Mouse (Mus musculus): ENCODE data around the gene Prss1. TPM values are rescaled to one million over a fixed set of nuclear protein-coding genes. Genes with fewer than 3 reads are reported as not detected.
"Not testable (repeated sequence)": the region's sequence is repeated elsewhere in the genome, so short reads cannot be mapped to it uniquely, and the experiment has no call there.

Gene Prss1
- total RNA-seq (2022), result not detected

- not testable (repeated sequence) for DNase-seq
Observed at GRCm38 (mm10) chr6:41458632-41459031, at the start of gene Prss1. Prss1 (plus strand) TSS chr6:41458932.

GRCm38 (mm10) chr6:41442261-41442660, 16.5 kb upstream of the Prss1 start:
- not testable (repeated sequence) for DNase-seq

- not testable (repeated sequence) for DNase-seq
Observed at GRCm38 (mm10) chr6:41446045-41446444, 12.7 kb upstream of the Prss1 start, which contains the start of gene Gm10334. Gm10334 (minus strand) TSS chr6:41446145.

- no peak for DNase-seq
Observed at GRCm38 (mm10) chr6:41499374-41499773, 40.6 kb downstream of the Prss1 start.

- no peak for DNase-seq
Observed at GRCm38 (mm10) chr6:41504915-41505314, 46.2 kb downstream of the Prss1 start.

GRCm38 (mm10) chr6:41505323-41505722, 46.6 kb downstream of the Prss1 start:
- no peak for DNase-seq

Other genes starting within 250 kb of the Prss1 start
- gene Try4, start 156.7 kb upstream of the Prss1 start, total RNA-seq (2022), result not detected
- gene Try5, start 142.1 kb upstream of the Prss1 start, total RNA-seq (2022), result not detected
- gene Try10, start 104.8 kb upstream of the Prss1 start, total RNA-seq (2022), result not detected
- not detected for gene Prss3, start 81.3 kb upstream of the Prss1 start, total RNA-seq (2022)
- not detected for gene Gm5771, start 66.6 kb upstream of the Prss1 start, total RNA-seq (2022)
- gene Gm10334, start 12.8 kb upstream of the Prss1 start, total RNA-seq (2022), result not detected
- gene Prss2, start 62.9 kb downstream of the Prss1 start, total RNA-seq (2022), result not detected
- 10 to 100 TPM in 2 of 4 experiments, 1 to 10 TPM in 2; 7.0 to 13.7 (median 11.0) TPM for gene Ephb6, start 146.6 kb downstream of the Prss1 start, total RNA-seq (2022)
- gene Trpv6, start 177.5 kb downstream of the Prss1 start, total RNA-seq (2022), result under 1 TPM in 1 of 4 experiments, not detected in 3; 0.11 TPM
- not detected for gene Trpv5, start 221.8 kb downstream of the Prss1 start, total RNA-seq (2022)
- gene Llcfc1, start 225.5 kb downstream of the Prss1 start, total RNA-seq (2022), result not detected
- gene Kel, start 245.4 kb downstream of the Prss1 start, total RNA-seq (2022), result not detected